Mouse (Mus musculus) G1E (cell line): Measurements from ENCODE around the gene 4930519G04Rik. TPM values are rescaled to one million over a fixed set of nuclear protein-coding genes. Genes with fewer than 3 reads are reported as not detected.
"Not testable (repeated sequence)": the region's sequence is repeated elsewhere in the genome, so short reads cannot be mapped to it uniquely, and the experiment has no call there.

Experiments used
- ATAC-seq: 2 replicates; pipeline ENCODE4 v1.8.0; 2016; ENCODE audit warnings: mild to moderate bottlenecking; ENCODE audit not compliant: insufficient number of reproducible peaks, poor library complexity, low FRiP score, severe bottlenecking; ENCODE audit errors: extremely low read depth
- DNase-seq: peaks from one replicate; pipeline ENCODE4 v3.0.0; 2012; ENCODE audit warnings: low spot score
- H3K27me3 ChIP-seq: 2 replicates; pipeline ENCODE4 v1.6.1; 2012; ENCODE audit warnings: mild to moderate bottlenecking, low read length, inconsistent platforms; ENCODE audit not compliant: insufficient read depth
- H3K36me3 ChIP-seq: replicated peaks from 2 replicates; pipeline ENCODE3; 2012; ENCODE audit warnings: mild to moderate bottlenecking, inconsistent platforms
- H3K4me1 ChIP-seq: 2 replicates; pipeline ENCODE4 v1.6.1; 2012; ENCODE audit warnings: low read depth, low read length, inconsistent platforms, mixed read lengths; ENCODE audit not compliant: insufficient read depth
- H3K4me3 ChIP-seq: 2 replicates; pipeline ENCODE4 v1.5.1; 2012; ENCODE audit warnings: low read depth, mild to moderate bottlenecking, inconsistent platforms, low read length, moderate library complexity, mixed read lengths
- H3K9me3 ChIP-seq: replicated peaks from 2 replicates; pipeline ENCODE4 v1.6.1; 2012; ENCODE audit warnings: inconsistent platforms
- CTCF ChIP-seq: IDR thresholded peaks from 2 replicates; pipeline ENCODE4 v1.5.1; 2012; ENCODE audit warnings: low read depth, low read length, inconsistent platforms, mixed read lengths
- GATA1 ChIP-seq: IDR thresholded peaks from 2 replicates; pipeline ENCODE4 v1.6.1; 2012; ENCODE audit warnings: borderline replicate concordance, low read length, inconsistent platforms, mixed read lengths
- GATA2 ChIP-seq: IDR thresholded peaks from 2 replicates; pipeline ENCODE4 v1.6.1; 2012; ENCODE audit warnings: low read depth, low read length, inconsistent platforms, borderline replicate concordance
- POLR2AphosphoS5 ChIP-seq: IDR thresholded peaks from 2 replicates; pipeline ENCODE4 v1.6.1; 2012; ENCODE audit warnings: low read depth, low read length, inconsistent platforms; ENCODE audit not compliant: insufficient replicate concordance
- TAL1 ChIP-seq: conservative IDR thresholded peaks from 2 replicates; pipeline ENCODE4 v1.6.1; 2012; ENCODE audit warnings: low read depth, low read length, inconsistent platforms, mixed read lengths
- polyA plus RNA-seq: library from polyadenylated mRNA; stranded (reverse); fragments of >175 nt; gene quantifications from 2 replicates; pipeline ENCODE4 v1.2.3, GENCODE M21; 2012
- total RNA-seq, 2 experiments: library from RNA; stranded (forward) in 1 of 2; stranded (reverse) in 1 of 2; fragments of 200-1000 nt in 1 of 2; fragments of >200 nt in 1 of 2; fragmentation: Nextera tagmentation in 1 of 2; gene quantifications; 2 replicates each; pipeline ENCODE4 v1.2.3; 2014 to 2017

The 4930519G04Rik gene
- total RNA-seq (2014; fragmentation: Nextera tagmentation) (not detected in 2 replicates), total RNA-seq (2017) (not detected in 2 replicates), polyA plus RNA-seq (not detected in 2 replicates)

GRCm38 (mm10) chr5:114853364-114853763 lies at the start of gene 4930519G04Rik:
4930519G04Rik (plus strand) TSS chr5:114853664.
- H3K27me3 ChIP-seq, result peaks cover 50% of the 10 kb centered on the region
- not testable (repeated sequence) for H3K4me3 ChIP-seq, H3K9me3 ChIP-seq, ATAC-seq, H3K36me3 ChIP-seq, H3K4me1 ChIP-seq, DNase-seq

GRCm38 (mm10) chr5:114804335-114804734 lies 49.1 kb upstream of the 4930519G04Rik start:
- Histone ChIP-seq H3K4me3 (no peak overlapping the region), H3K27me3 (no peaks in the 10 kb centered on the region), H3K9me3 (no peaks in the 10 kb centered on the region), H3K4me1 (peaks cover 89% of the 10 kb centered on the region), H3K36me3 (peaks cover 81% of the 10 kb centered on the region)
- no peak for TF ChIP-seq TAL1
- no peak for TF ChIP-seq GATA1
- TF ChIP-seq POLR2AphosphoS5, result no peak
- no peak for TF ChIP-seq GATA2
- no peak for TF ChIP-seq CTCF
- DNase-seq (no peak), ATAC-seq (no peak)

GRCm38 (mm10) chr5:114804958-114805357 lies 48.5 kb upstream of the 4930519G04Rik start:
- ATAC-seq, result no peak
- H3K27me3 ChIP-seq, result no peaks in the 10 kb centered on the region
- TF ChIP-seq POLR2AphosphoS5 (no peak), CTCF (no peak), TAL1 (no peak), GATA2 (no peak), GATA1 (no peak)
- no peak overlapping the region for H3K4me3 ChIP-seq
- H3K36me3 ChIP-seq, result peaks cover 76% of the 10 kb centered on the region
- H3K9me3 ChIP-seq, result no peaks in the 10 kb centered on the region
- peaks cover 91% of the 10 kb centered on the region for H3K4me1 ChIP-seq
- DNase-seq, result no peak

- no peak for DNase-seq
- peaks cover 69% of the 10 kb centered on the region for H3K36me3 ChIP-seq
- no peaks in the 10 kb centered on the region for H3K27me3 ChIP-seq
- H3K4me1 ChIP-seq, result peaks cover 92% of the 10 kb centered on the region
- no peak for TF ChIP-seq CTCF
- TF ChIP-seq GATA2, result no peak
- TF ChIP-seq TAL1, result no peak
- no peak for TF ChIP-seq GATA1
- no peak for TF ChIP-seq POLR2AphosphoS5
- ATAC-seq, result no peak
- H3K4me3 ChIP-seq, result peak overlapping the region; percentile 21; the same call in 1 of the 2 replicates
- H3K9me3 ChIP-seq, result no peaks in the 10 kb centered on the region
These were observed 47.8 kb upstream of the 4930519G04Rik start for GRCm38 (mm10) chr5:114805436-114806350.

- H3K36me3 ChIP-seq, result peaks cover 61% of the 10 kb centered on the region
- no peak for TF ChIP-seq TAL1
- 0 out of 2 replicates have a peak, but pooled peaks have one; percentile 31 for TF ChIP-seq POLR2AphosphoS5
- no peak for DNase-seq
- peak overlapping the region; percentile 57; the same call in 1 of the 2 replicates for H3K4me3 ChIP-seq
- no peak for ATAC-seq
- no peaks in the 10 kb centered on the region for H3K9me3 ChIP-seq
- no peaks in the 10 kb centered on the region for H3K27me3 ChIP-seq
- peaks cover 93% of the 10 kb centered on the region for H3K4me1 ChIP-seq
These were observed 46.8 kb upstream of the 4930519G04Rik start for GRCm38 (mm10) chr5:114806636-114807035.

DNA sequence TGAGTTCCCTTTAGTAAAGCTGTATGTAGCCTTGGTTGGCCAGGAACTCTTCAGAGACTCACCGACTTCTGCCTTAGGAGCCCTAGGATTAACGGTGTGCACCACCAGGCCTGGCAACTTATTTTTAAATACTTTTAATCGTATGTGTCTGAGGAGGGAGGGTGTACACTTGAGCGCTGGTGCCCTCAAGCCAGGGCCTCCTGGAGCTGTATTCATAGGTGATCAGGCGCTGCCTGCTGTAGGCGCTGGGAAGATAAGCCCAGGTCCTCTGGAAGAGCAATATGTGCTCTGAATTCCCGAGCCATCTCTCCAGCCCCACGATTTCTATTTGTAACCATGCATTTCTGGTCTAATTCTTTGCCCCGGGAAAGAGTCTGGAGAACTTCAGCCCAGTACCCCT lies 46.4 kb upstream of the 4930519G04Rik start:
- peak overlapping the region; percentile 57; the same call in 1 of the 2 replicates for H3K4me3 ChIP-seq
- no peaks in the 10 kb centered on the region for H3K9me3 ChIP-seq
- TF ChIP-seq POLR2AphosphoS5 (no peak; the same call in 1 of the 2 replicates), GATA2 (no peak), CTCF (no peak), TAL1 (no peak), GATA1 (no peak)
- peaks cover 57% of the 10 kb centered on the region for H3K36me3 ChIP-seq
- DNase-seq (no peak), ATAC-seq (no peak)
- no peaks in the 10 kb centered on the region for H3K27me3 ChIP-seq
- peaks cover 93% of the 10 kb centered on the region for H3K4me1 ChIP-seq

GRCm38 (mm10) chr5:114807468-114807867 lies 46.0 kb upstream of the 4930519G04Rik start:
- Histone ChIP-seq H3K4me3 (no peak overlapping the region; the same call in 1 of the 2 replicates), H3K4me1 (peaks cover 94% of the 10 kb centered on the region), H3K36me3 (peaks cover 53% of the 10 kb centered on the region), H3K27me3 (no peaks in the 10 kb centered on the region), H3K9me3 (no peaks in the 10 kb centered on the region)
- peak; percentile 86 for DNase-seq
- TF ChIP-seq POLR2AphosphoS5 (no peak; the same call in 1 of the 2 replicates), GATA1 (no peak), CTCF (no peak), TAL1 (peak; percentile 62), GATA2 (no peak)
- peak; percentile 84 for ATAC-seq
